Mouse (Mus musculus) embryonic facial prominence, embryonic 13.5 days (tissue): Measurements from ENCODE around the gene Bcl2l11. TPM values are rescaled to one million over a fixed set of nuclear protein-coding genes. Genes with fewer than 3 reads are reported as not detected.

Experiments
- ATAC-seq: fragments of 200-750 bp; cut with Nextera tagmentation; 2 replicates; pipeline ENCODE4 v1.8.0; 2017; ENCODE audit warnings: low read depth; ENCODE audit not compliant: insufficient number of reproducible peaks, insufficient read depth, low FRiP score, low TSS enrichment
- H3K27ac ChIP-seq: fragments of 300-500 bp; sonication (generic); 2 replicates; pipeline ENCODE4 v1.5.1; 2015; ENCODE audit warnings: moderate library complexity, mild to moderate bottlenecking, inconsistent platforms
- H3K27me3 ChIP-seq: fragments of 300-500 bp; sonication (generic); 2 replicates; pipeline ENCODE4 v1.6.1; 2015; ENCODE audit warnings: mild to moderate bottlenecking, inconsistent platforms
- H3K36me3 ChIP-seq: fragments of 300-500 bp; sonication (generic); 2 replicates; pipeline ENCODE4 v1.6.1; 2015; ENCODE audit warnings: mild to moderate bottlenecking, inconsistent platforms
- H3K4me1 ChIP-seq: fragments of 300-500 bp; sonication (generic); 2 replicates; pipeline ENCODE4 v1.6.1; 2015; ENCODE audit warnings: inconsistent platforms
- H3K4me2 ChIP-seq: fragments of 300-500 bp; sonication (generic); 2 replicates; pipeline ENCODE4 v1.6.1; 2015; ENCODE audit warnings: moderate library complexity, mild to moderate bottlenecking, inconsistent platforms
- H3K4me3 ChIP-seq: fragments of 300-500 bp; sonication (generic); 2 replicates; pipeline ENCODE4 v1.5.1; 2015; ENCODE audit warnings: mild to moderate bottlenecking, inconsistent platforms
- H3K9ac ChIP-seq: fragments of 300-500 bp; sonication (generic); 2 replicates; pipeline ENCODE4 v1.6.1; 2015; ENCODE audit warnings: mild to moderate bottlenecking, inconsistent platforms
- H3K9me3 ChIP-seq: fragments of 300-500 bp; sonication (generic); 2 replicates; pipeline ENCODE4 v1.6.1; 2016; ENCODE audit warnings: inconsistent platforms
- WGBS: fragments of 180-500 bp; shearing (Covaris S2); methylation state at CpG from one replicate; pipeline ENCODE4 v1.1.7; 2015; ENCODE audit warnings: mixed read lengths; 5-methylcytosine and 5-hydroxymethylcytosine counted together
- polyA plus RNA-seq: library from polyadenylated mRNA; unstranded; fragments of >200 nt; fragmentation: Nextera tagmentation; extraction: Ambion mirVana; gene quantifications from 2 replicates; pipeline ENCODE4 v1.2.1, GENCODE M21; 2015

Bcl2l11 gene
- polyA plus RNA-seq, 1 experiment from 2014 or later: 23.6 TPM

GRCm38 (mm10) chr2:128166623-128167423 is 41.0 kb downstream of the Bcl2l11 start:
- no peaks in the 10 kb centered on the region for H3K27me3 ChIP-seq
- H3K4me2 ChIP-seq: no peak overlapping the region
- 70% methylated on average over 13 of the region's 13 CpGs for WGBS
- no peaks in the 10 kb centered on the region; the same call in 1 of the 2 replicates for H3K4me1 ChIP-seq
- H3K36me3 ChIP-seq: peaks cover 3% of the 10 kb centered on the region; the same call in 1 of the 2 replicates
- H3K9ac ChIP-seq: no peak overlapping the region
- no peak overlapping the region for H3K27ac ChIP-seq
- H3K4me3 ChIP-seq: no peak overlapping the region
- ATAC-seq: no peak
- H3K9me3 ChIP-seq: no peaks in the 10 kb centered on the region

DNA sequence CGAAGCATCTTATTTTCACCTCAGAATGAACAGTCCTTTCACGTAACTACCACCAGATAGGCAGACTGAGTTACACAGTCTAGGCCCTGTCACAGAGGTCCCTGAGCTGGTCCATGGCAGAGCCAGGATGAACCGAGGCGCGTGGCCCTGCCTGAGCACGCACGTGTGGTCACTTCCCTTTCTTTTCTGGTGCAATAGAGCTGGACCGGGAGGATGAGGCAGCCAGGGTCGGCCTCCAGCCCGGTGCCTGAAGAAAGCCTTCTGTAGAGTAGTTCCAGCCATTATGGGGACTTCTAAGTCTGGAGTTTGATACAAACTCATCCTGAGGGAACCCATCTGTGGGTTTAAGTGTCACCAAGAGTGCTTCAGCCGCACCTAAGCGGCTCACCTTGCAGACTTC is 42.1 kb downstream of the Bcl2l11 start:
- ATAC-seq: no peak

DNA sequence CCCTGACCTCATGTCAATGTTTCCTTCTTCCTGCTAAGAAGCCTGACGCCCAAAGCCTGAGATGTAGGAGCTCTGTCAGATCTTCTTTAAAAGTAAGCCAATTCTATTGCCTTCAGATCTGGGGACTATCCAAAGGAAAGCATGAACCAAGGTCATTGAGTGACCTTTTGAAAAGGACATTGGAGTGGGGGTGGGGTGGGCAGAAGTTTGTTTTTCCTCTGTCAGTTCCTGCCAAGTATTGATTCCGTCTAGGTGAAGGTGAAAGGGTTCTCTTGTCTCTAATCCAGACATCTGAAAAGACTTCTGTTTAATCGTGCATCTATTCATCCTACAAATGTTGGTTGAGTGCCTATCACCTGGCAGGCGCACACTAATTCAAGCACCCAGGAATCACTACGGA is 43.6 kb downstream of the Bcl2l11 start:
- no peaks in the 10 kb centered on the region for H3K9me3 ChIP-seq
- WGBS: 80% methylated on average over 5 of the region's 5 CpGs
- H3K4me3 ChIP-seq: no peak overlapping the region
- no peaks in the 10 kb centered on the region; the same call in 1 of the 2 replicates for H3K4me1 ChIP-seq
- H3K4me2 ChIP-seq: no peak overlapping the region
- H3K9ac ChIP-seq: no peak overlapping the region
- no peaks in the 10 kb centered on the region for H3K27me3 ChIP-seq
- no peak for ATAC-seq
- H3K27ac ChIP-seq: no peak overlapping the region
- no peaks in the 10 kb centered on the region for H3K36me3 ChIP-seq

More for the DNA sequence above, 42.1 kb downstream of the Bcl2l11 start:
- Histone ChIP-seq H3K9me3 (no peaks in the 10 kb centered on the region), H3K27me3 (no peaks in the 10 kb centered on the region), H3K4me3 (no peak overlapping the region), H3K9ac (no peak overlapping the region), H3K4me1 (no peaks in the 10 kb centered on the region; the same call in 1 of the 2 replicates), H3K4me2 (no peak overlapping the region), H3K36me3 (no peaks in the 10 kb centered on the region), H3K27ac (no peak overlapping the region)
- WGBS: 94% methylated on average over 12 of the region's 12 CpGs

- no peak overlapping the region for H3K4me3 ChIP-seq
- ATAC-seq: no peak
- no peaks in the 10 kb centered on the region; the same call in 1 of the 2 replicates for H3K4me1 ChIP-seq
- no peak overlapping the region for H3K27ac ChIP-seq
- no peak overlapping the region for H3K9ac ChIP-seq
- 80% methylated on average over 11 of the region's 11 CpGs for WGBS
- no peaks in the 10 kb centered on the region for H3K36me3 ChIP-seq
- H3K27me3 ChIP-seq: no peaks in the 10 kb centered on the region
- no peaks in the 10 kb centered on the region for H3K9me3 ChIP-seq
- H3K4me2 ChIP-seq: no peak overlapping the region
These were observed 44.1 kb downstream of the Bcl2l11 start for GRCm38 (mm10) chr2:128169972-128170371.

GRCm38 (mm10) chr2:128170614-128171013 is 44.8 kb downstream of the Bcl2l11 start:
- ATAC-seq: no peak
- Histone ChIP-seq H3K4me3 (no peak overlapping the region), H3K4me1 (no peaks in the 10 kb centered on the region; the same call in 1 of the 2 replicates), H3K9ac (no peak overlapping the region), H3K27me3 (no peaks in the 10 kb centered on the region), H3K4me2 (no peak overlapping the region), H3K36me3 (no peaks in the 10 kb centered on the region), H3K9me3 (no peaks in the 10 kb centered on the region), H3K27ac (no peak overlapping the region)
- WGBS: 89% methylated on average over 3 of the region's 3 CpGs

DNA sequence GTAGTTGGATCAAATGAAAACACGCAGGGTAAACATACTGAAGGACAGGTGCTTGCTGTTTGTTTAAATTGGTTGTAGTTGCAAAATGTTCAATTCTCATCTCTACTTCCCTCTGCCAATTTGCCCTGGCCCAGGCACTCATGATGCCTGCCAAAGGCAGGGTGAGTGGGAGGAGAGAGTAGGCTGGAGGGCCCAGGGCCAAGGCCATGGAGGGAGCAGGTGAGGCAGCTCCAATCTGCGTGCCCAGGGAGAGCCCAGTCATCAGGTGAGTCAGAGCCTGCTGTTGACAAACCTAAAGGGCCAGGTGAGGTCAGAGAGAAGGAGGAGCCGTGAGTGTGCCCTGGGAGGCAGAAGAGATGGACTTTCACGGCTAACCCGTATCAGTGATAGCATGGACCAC is 46.4 kb downstream of the Bcl2l11 start:
- Histone ChIP-seq H3K4me2 (no peak overlapping the region), H3K36me3 (no peaks in the 10 kb centered on the region), H3K4me3 (no peak overlapping the region), H3K9me3 (no peaks in the 10 kb centered on the region), H3K27me3 (no peaks in the 10 kb centered on the region), H3K9ac (no peak overlapping the region), H3K4me1 (peaks cover 9% of the 10 kb centered on the region), H3K27ac (no peak overlapping the region)
- WGBS: 93% methylated on average over 5 of the region's 5 CpGs
- no peak for ATAC-seq

DNA sequence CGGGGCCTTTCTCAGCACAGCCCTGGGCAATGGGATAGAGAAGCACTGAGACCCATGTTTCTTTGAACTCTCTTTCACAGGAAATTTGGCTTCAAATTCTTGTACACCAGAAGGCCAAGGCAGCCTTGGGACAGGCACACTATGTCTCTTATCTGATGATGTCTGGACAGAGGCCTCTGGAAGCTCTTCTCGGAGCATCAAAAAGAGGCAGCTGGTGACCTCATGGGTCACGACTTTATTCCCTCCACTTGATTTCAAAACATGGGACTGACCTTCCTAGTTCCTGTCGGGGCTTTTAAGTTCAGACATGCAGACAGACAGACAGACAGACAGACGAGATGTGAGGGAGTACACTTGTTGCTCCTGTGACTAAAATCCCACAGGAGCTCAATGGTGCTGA is 48.3 kb downstream of the Bcl2l11 start:
- no peak for ATAC-seq
- 45% methylated on average over 5 of the region's 5 CpGs for WGBS
- H3K9me3 ChIP-seq: no peaks in the 10 kb centered on the region
- H3K9ac ChIP-seq: no peak overlapping the region
- H3K4me3 ChIP-seq: no peak overlapping the region
- no peaks in the 10 kb centered on the region for H3K27me3 ChIP-seq
- no peak overlapping the region for H3K4me2 ChIP-seq
- H3K27ac ChIP-seq: no peak overlapping the region
- peaks cover 12% of the 10 kb centered on the region for H3K4me1 ChIP-seq
- no peaks in the 10 kb centered on the region for H3K36me3 ChIP-seq

DNA sequence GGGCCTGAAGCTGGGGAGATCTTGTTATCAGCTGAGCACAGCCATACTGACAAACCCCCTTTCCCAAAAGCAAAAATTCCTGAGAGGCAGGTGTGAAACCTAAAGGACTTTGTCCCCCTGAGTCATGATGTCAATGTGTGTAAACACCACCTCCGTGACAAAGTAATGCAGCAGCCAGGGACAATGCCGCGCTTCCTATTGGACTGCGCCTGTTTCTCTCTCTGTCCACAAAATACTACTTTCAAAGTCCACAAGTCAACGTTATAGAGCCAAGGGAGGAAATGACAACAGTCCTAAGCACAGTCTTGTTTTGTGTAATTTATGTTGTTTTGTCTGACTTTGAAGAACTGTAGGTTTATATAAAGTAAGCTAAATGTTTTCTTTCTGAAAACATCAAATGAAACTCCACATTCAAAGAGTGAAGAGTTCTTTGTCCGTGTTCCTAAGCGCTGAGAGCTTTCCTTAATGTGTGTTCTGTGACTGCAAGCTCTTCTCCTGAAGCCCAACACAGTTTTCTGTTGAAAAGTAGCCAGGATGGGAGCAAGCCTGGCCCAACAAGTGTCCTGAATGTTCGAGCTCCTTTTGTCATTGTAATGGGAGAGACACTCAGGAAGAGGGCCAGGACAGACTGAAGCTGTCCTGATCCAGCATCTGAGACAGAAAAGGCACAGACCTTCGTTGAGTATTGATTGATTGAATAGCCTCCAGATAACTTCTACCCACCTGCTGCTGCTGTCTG is 48.9 kb downstream of the Bcl2l11 start:
- Histone ChIP-seq H3K27me3 (no peaks in the 10 kb centered on the region), H3K4me3 (no peak overlapping the region), H3K36me3 (no peaks in the 10 kb centered on the region), H3K4me1 (peaks cover 17% of the 10 kb centered on the region), H3K4me2 (no peak overlapping the region), H3K9me3 (no peaks in the 10 kb centered on the region), H3K9ac (no peak overlapping the region), H3K27ac (no peak overlapping the region)
- no peak for ATAC-seq
- 68% methylated on average over 9 of the region's 9 CpGs for WGBS

- no peak for ATAC-seq
- Histone ChIP-seq H3K9ac (no peak overlapping the region), H3K4me1 (peaks cover 22% of the 10 kb centered on the region), H3K4me3 (no peak overlapping the region), H3K4me2 (no peak overlapping the region), H3K9me3 (no peaks in the 10 kb centered on the region), H3K27ac (no peak overlapping the region), H3K27me3 (no peaks in the 10 kb centered on the region), H3K36me3 (no peaks in the 10 kb centered on the region)
- 89% methylated on average over 6 of the region's 6 CpGs for WGBS
These were observed 49.8 kb downstream of the Bcl2l11 start for GRCm38 (mm10) chr2:128175625-128176024.

- H3K4me3 ChIP-seq: no peak overlapping the region
- H3K4me2 ChIP-seq: no peak overlapping the region
- H3K4me1 ChIP-seq: peaks cover 22% of the 10 kb centered on the region
- 45% methylated on average over 12 of the region's 12 CpGs for WGBS
- no peak for ATAC-seq
- H3K9ac ChIP-seq: no peak overlapping the region
- H3K36me3 ChIP-seq: no peaks in the 10 kb centered on the region
- no peak overlapping the region for H3K27ac ChIP-seq
- no peaks in the 10 kb centered on the region for H3K27me3 ChIP-seq
- no peaks in the 10 kb centered on the region for H3K9me3 ChIP-seq
These were observed 50.7 kb downstream of the Bcl2l11 start for GRCm38 (mm10) chr2:128176391-128177044.

DNA sequence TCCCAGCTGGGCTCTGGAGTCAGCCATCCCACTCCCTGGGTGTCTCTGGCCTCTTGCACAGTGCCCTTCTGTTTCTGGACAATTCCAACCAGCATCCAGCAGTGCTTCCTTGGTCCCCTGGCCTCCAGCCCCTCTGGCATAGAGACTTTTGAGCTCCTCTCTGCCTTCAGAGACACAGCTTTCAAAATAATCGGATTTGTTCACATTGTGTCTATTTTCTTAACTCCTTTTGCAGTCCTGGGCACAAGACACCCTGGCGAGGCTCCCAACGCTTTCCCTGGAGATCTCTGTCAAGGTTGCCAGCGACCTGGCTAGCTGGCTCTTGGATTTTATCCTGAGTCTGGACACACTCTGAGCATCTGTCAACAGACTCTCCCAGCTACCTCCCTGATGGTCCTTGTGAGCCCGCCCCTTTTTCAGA is 51.4 kb downstream of the Bcl2l11 start:
- H3K4me1 ChIP-seq: peaks cover 22% of the 10 kb centered on the region
- ATAC-seq: no peak
- no peak overlapping the region for H3K9ac ChIP-seq
- H3K27ac ChIP-seq: no peak overlapping the region; the same call in 1 of the 2 replicates
- H3K4me3 ChIP-seq: no peak overlapping the region
- no peaks in the 10 kb centered on the region for H3K36me3 ChIP-seq
- no peaks in the 10 kb centered on the region for H3K9me3 ChIP-seq
- 68% methylated on average over 5 of the region's 5 CpGs for WGBS
- no peaks in the 10 kb centered on the region for H3K27me3 ChIP-seq
- H3K4me2 ChIP-seq: no peak overlapping the region
